Mouse (Mus musculus): ENCODE data around the gene Phf23. TPM values are rescaled to one million over a fixed set of nuclear protein-coding genes. Genes with fewer than 3 reads are reported as not detected.
A peak's percentile ranks its signal among the peaks of the same experiment; 100 is the strongest.
"Not testable (repeated sequence)": the region's sequence is repeated elsewhere in the genome, so short reads cannot be mapped to it uniquely, and the experiment has no call there.

Phf23 gene
- total RNA-seq, 2 experiments from 2014 or later: 40.1 to 43.7 TPM

DNA sequence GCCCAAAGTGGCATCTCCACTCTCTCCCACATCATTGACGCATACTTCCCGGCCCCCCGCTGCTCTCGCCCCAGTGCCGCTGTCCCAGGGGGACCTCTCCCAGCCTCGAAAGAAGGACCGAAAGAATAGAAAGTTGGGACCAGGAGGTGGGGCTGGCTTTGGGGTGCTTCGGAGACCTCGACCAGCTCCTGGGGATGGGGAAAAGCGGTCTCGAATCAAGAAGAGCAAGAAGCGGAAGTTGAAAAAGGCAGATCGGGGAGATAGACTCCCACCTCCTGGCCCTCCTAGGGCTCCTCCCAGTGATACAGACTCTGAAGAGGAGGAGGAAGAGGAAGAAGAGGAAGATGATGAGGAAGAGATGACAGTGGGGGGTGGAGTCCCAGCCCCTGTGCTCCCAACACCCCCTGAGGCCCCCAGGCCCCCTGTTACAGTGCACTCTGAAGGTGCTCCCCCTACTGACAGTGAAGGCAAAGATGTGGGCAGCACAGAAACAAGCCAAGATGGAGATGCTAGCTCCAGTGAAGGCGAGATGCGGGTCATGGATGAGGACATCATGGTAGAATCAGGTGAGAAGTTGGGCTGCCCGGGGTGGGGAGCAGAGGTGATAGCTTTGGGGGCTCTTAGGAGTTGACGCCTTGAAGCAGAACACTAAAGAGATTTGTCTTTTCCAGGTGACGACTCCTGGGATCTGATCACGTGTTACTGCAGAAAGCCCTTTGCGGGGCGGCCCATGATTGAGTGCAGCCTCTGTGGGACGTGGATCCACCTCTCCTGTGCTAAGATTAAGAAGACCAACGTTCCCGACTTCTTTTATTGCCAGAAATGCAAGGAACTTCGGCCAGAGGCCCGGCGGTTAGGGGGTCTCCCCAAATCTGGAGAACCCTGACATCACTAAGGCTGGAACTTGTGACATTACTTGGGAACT is 3.3 kb downstream of the Phf23 start:
- DNase-seq (ENCODE audit: low spot score in 2 of 2): no peak

DNA sequence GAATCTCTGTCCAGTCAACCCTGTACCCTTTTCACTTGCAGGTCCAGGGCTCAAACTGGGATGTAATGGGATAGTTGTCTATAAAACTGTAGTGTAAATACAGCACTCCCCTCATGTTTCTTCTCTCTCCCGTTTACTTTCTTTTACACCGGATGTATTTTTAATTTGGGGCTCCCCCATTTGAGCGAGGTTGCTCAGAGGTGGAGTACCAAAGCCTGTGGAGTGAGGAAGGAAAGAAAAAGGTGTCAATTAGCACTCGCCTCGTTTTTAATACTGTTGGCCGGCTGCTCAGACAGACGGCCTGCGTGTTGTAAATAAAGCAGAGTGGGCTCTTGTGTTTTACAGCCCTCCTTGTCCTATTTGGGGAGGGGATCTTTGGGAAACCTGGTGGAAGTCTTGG is 4.1 kb downstream of the Phf23 start:
- no peak for DNase-seq (ENCODE audit: low spot score in 2 of 2)

GRCm38 (mm10) chr11:70000396-70000898 is 4.9 kb downstream of the Phf23 start, which contains the start of gene Dvl2:
Gene Dvl2 (plus strand): TSS chr11:70000595.
- DNase-seq (ENCODE audit: low spot score in 2 of 2): peak; percentile 85 to 87

DNA sequence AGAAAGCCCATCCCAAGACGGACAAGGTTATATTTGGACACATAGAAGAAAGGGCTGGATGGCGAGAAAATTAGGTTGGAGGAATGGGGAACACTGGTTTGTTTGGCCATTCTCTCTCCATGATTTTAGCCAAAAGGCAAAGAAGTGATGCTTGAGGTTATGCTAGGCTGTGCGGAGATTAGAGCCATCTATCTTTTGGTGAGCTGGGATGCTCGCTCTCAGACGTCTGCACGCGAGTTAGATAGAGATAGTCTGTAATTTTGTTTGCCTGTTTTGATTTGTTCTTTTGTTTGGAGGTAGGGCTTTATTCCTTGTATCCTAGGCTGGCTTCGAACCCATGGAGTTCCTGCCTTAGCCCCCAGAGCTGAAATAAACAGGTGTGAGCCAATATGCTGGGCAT is 5.6 kb downstream of the Phf23 start:
- DNase-seq (ENCODE audit: low spot score in 2 of 2): no peak

DNA sequence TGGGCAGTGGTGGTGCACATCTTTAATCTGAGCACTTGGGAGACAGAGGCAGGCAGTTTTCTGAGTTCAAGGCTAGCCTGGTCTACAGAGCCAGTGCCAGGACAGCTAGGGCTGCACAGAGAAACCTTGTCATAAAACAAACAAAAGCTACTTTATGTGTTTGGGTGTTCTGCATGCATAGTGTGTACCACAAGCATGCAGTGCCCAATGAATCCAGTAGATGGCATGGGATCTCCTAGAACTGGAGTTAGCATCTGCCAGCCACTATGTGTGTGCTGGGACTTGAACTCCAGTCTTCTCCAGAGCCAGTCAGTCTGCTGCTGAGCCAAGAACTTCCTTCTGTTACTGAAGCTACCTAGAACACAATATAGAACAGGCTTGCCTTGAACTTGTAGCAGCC is 6.3 kb downstream of the Phf23 start:
- DNase-seq (ENCODE audit: low spot score in 2 of 2): peak in 1 of 2 experiments; percentile 57

DNA sequence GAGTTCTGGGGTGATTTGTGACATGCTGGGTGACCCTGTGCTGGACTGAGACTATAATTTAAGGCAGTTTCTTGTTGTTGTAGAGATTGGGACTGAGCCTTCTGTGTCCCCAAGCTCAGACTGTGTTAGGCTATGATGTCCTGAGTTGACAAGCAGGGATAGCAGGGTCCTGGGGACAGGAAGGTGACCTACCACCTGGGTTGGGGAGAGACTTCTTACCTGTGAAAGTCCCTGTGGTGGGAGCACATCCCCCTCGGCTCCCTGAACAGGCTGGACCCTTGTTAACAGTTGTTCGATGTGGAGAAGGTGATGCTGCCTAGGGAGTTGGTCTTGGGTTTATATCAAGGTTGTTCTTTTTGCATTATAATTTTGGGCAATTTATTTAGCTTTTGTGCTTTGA is 6.9 kb downstream of the Phf23 start:
- DNase-seq (ENCODE audit: low spot score in 2 of 2): no peak

DNA sequence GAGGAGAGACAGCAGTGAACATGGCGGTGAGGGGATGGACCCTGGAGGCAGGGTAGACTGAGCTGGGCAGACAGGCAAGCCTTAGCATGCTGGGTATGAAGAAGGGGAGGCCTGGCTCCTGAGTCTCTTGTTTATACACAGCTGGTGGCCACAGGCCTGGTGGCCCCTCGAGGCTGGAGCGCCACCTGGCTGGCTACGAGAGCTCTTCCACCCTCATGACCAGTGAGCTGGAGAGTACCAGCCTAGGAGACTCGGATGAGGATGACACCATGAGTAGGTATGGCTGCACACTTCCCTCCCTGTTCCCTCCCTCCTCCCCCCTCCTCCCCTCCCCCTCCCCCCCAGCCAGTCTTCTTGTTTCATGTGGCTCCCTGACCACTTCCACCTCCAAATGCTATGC is 9.9 kb downstream of the Phf23 start:
- no peak for DNase-seq (ENCODE audit: low spot score in 2 of 2)

DNA sequence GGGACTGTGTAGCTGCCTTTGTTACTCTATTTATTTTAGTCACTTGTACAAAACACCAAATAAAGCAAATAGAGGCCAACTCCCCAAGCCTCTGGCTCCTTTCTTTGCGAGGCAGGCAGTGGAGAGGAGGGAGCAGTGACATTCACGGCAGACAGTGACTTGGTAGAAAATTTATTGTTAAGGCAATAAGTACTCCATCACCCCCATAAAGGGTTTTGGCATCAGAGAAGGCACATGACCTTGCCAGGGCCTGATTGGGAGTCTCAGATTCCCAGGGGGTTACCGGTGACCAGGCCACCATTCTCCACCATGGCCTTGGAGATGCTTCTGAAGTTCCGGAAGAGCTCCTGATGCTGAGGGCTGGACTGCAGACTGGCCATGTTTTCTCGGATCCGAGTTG is 14.5 kb downstream of the Phf23 start:
- DNase-seq (ENCODE audit: low spot score in 2 of 2): no peak

DNA sequence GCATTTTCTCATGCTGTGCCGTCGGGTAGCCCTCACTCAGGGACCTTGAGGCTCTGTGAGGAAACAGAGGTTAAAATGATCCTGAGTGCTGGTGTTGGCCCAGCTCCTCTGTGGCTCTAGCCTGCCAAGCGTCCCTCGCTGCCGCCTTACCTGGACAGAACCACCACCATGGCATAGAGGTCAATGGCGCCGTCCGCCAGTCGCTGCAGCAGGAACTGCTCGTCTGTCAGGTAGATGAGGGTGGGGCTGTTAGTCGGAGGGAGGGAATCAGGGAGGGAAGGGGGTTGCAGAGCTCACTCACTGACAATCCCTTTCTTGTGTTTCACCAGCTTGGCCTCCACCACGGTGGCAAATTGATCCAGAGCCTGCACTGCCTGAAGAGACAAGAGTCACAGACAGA is 15.0 kb downstream of the Phf23 start:
- no peak for DNase-seq (ENCODE audit: low spot score in 2 of 2)

- no peak for DNase-seq (ENCODE audit: low spot score in 2 of 2)
These were observed 15.4 kb downstream of the Phf23 start for GRCm38 (mm10) chr11:70010961-70011360.

DNA sequence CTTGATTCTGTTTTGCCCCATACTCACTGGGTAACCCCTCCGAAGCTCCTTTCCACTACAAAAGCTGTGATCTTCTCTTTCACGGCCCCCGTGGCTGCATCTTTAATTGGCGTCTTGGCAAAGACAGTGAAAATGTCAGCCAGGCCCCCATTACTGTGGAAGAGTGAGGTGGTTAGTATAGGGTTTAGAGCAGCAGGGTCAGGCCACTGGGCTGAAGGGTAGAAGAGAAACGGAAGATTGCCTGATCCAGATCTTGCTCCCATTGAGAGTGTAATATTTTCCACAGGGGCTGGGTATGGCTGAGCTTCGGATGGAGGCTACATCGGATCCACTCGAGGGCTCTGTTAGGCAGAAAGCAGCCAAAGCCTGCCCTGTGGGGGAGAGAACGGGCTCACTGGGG is 17.4 kb downstream of the Phf23 start:
- no peak for DNase-seq (ENCODE audit: low spot score in 2 of 2)

DNA sequence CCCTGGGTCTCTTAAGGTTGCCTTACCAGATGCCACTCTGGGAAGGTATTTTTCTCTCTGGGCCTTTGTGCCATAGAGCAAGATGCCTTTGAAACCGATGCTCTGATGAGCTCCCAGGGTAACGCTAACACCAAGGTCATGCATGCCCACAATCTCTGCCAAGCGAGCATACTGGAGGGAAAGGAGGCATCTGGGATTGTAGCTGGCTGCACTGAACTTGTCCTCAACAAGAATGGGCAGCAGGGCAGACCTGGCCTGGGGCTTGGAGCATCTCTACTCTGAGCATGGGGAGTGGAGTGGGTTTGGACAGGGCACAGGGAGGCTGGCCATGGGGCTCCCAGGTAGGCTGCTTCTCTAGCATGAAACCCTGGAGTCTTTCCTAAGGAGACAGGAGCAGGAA is 17.8 kb downstream of the Phf23 start:
- no peak for DNase-seq (ENCODE audit: low spot score in 2 of 2)

DNA sequence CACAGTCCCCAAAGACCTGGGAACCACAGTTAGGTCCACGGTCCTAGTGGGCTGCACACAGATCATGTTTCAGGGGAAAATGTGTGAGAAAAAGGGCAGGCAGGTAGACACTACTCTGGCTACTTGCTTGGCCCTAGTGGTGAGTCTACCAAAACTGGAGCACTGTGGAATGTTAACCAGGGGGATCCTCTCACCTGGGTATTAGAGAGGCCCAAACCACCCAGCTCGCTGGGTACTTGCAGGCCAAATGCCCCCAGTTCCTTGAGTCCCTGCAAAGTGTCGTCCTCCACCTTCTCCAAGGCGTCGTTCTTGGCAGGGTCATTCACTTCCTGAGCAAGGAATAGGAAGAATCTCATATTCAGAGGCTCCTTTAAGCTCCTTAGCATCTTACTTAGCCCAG is 18.5 kb downstream of the Phf23 start:
- DNase-seq (ENCODE audit: low spot score in 2 of 2): no peak

DNA sequence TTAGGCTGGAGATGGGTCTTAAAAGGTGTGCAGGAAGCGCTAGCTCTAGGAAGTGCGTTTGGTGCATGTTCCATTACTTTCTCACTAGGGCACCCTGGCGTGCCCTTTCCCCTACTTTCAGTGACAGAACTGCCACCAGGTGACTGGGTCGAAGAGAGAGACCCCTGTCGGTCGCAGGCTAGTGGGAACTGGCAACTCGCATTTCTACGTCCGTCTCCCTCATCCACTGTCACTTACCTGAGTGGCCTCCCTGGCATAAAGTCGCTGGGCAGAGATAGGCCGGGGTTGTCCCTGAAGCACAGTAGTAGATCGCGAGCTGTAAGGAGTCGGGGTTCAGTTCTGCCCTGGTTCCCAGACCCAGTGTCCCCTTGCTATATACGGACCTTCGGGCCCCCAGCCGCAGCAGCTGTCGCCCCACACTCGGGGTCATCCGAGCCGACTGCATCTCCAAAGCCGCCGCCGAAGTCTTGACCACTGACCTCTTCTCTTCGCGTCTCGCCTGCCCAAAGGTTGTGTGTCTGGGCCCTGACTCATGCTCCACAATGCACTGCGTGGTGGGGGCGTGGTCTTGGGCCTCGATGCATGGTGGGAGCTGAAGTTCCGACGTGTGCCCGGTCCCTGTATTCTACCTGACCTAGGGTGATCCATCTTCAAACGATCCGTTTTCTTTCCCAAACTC is 19.4 kb downstream of the Phf23 start, which contains the start of gene Acadvl:
TSS of gene Acadvl (minus strand) at position 532 of the 679 bp plus-strand sequence.
- DNase-seq (ENCODE audit: low spot score in 2 of 2): peak; percentile 74 to 88

DNA sequence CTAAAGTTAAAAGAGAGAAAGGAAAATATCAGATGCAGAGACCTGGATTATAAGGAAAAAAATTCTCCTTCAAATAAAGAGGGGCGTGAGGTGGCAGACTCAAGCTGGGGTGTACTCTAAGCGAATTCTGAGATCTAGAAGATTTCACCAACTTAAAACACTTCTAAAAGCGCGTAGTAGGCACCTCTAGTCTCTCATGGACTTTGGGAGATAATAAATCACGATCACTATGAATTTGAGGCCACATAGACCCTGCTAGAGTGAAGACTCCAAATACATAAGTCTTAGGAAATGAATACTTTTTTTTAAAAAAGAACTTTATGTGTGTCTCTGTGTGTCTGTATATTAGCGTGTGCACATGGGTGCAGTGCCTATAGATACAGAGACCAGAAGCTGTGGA is 20.1 kb downstream of the Phf23 start:
- DNase-seq (ENCODE audit: low spot score in 2 of 2): no peak

DNA sequence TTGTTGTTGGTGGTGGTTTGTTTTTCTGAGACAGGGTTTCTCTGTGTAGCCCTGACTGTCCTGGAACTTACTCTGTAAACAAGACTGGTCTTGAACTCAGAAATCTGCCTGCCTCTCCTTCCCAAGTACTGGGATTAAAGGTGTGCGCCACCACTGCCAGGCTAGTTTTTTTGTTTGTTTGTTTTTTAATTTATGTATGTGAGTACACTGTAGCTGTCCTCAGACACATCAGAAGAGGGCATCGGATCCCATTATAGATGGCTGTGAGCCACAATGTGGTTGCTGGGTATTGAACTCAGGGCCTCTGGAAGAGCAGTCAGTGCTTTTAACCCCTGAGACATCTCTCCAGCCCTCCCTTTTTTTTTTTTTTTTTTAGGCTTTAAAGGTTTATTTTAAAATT is 20.6 kb downstream of the Phf23 start:
- DNase-seq (ENCODE audit: low spot score in 2 of 2): not testable (repeated sequence)

DNA sequence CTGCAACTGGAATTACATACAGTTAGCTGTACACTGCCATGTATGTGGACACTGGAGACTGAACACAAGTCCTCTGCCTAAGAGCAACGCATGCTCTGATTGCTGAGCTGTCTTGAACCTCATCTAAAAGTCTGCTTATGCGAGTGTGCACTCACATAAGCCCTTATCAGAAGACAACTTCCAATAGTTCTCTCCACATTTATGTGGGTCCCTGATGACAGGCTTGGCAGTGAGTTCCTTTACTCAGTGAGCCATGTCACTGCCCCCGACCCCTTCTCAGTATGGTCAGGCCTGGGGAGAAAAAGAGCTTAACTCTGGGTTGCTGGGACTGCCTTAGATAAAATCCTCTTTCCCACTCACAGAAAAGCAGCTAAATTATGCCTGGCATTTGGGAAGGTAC is 21.1 kb downstream of the Phf23 start, which contains the start of gene Dlg4:
TSS of gene Dlg4 (plus strand) at position 274 of the 400 bp plus-strand sequence.
- no peak for DNase-seq (ENCODE audit: low spot score in 2 of 2)

GRCm38 (mm10) chr11:70017199-70017767 is 21.7 kb downstream of the Phf23 start:
- no peak for DNase-seq (ENCODE audit: low spot score in 2 of 2)

DNA sequence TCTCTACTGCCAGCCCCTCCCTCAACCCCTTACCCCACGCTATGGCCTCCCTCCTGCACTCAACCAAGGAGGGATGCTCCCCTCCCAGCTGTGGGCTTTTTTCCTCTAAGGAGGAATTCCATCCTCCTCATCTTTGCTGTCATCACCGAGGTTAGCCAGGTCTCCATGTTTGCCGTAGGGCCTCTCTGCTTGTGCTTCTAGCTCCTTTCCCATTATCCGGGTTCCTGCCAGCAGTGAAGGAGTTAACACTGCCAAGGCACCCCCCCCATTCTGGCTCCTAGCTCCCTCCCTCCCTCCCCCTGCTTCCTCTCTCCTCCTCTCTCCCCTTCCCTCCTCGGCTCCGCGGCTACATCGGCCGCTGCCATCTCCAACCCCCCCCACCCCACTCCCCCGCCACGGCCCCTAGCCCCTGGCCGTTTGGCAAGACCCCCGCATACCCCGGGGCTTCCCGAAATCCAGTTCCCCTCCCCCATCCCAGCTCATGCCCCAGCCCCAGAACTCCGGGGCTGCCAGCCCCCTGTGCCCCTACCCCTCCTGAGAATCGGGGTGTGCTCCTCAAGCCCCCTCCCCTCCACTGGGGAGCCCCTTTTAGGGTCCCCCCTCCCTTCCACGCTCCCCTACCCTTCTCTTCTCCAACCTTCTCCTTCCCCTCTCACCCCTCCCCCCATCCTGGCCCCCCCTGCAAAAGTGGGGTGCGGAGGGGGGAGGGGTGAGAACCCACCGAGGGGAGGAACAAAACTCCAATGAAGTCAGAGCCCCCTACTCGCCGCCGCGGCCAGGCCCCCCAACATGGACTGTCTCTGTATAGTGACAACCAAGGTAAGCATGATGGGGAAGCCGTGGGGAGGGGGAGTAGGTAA is 22.8 kb downstream of the Phf23 start:
- peak; percentile 78 to 81 for DNase-seq (ENCODE audit: low spot score in 2 of 2)

DNA sequence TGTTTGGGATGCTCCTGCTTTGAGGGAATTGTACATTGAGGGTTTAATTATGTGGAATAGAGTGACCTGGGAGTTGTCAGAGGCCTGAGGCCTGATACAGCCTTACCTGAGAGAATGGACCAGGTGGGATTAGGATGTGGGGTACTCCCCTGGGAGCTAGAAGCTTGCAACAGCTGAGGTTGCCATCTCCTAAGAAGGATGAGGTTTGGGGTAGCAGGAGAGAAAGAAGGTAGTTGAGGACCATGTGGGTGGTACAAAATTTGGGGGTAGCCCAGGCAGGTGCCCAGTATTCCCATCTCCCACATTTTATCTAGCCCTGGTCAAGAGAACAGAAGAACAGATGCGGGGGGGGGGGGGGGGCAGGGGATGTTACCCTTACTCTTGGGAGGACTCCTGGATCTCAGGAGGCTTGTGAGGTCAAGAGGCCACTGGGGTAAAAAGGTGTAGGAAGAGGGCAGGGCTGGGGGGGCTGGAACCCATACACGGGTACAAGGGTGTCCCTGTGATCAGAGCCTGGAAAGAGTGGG is 24.0 kb downstream of the Phf23 start:
- no peak for DNase-seq (ENCODE audit: low spot score in 2 of 2)

Data from layer of hippocampus, postnatal 10 days (tissue).